Mouse (Mus musculus) gastrocnemius, postnatal 10 days (tissue): ENCODE measurements around the gene Mdga1. TPM values are rescaled to one million over a fixed set of nuclear protein-coding genes. Genes with fewer than 3 reads are reported as not detected.

Source experiments
- DNase-seq: peaks from one replicate; pipeline ENCODE4 v3.0.0; 2021; ENCODE audit warnings: mixed read lengths
- total RNA-seq, 2 experiments: library from RNA; stranded (reverse); gene quantifications; 2 replicates each; pipeline ENCODE4 v1.2.3; 2021

Gene Mdga1
- total RNA-seq, 2 experiments from 2014 or later, result 62.3 to 71.8 TPM

GRCm38 (mm10) chr17:29843419-29844162, 126.3 kb downstream of the Mdga1 start:
- DNase-seq, result no peak

GRCm38 (mm10) chr17:29841781-29842690, 127.9 kb downstream of the Mdga1 start:
- DNase-seq, result peak; percentile 63

GRCm38 (mm10) chr17:29838029-29838428, 131.9 kb downstream of the Mdga1 start:
- no peak for DNase-seq

- no peak for DNase-seq
These were observed 132.4 kb downstream of the Mdga1 start for GRCm38 (mm10) chr17:29837441-29837840.

- no peak for DNase-seq
These were observed 135.1 kb downstream of the Mdga1 start for GRCm38 (mm10) chr17:29834768-29835167.

- DNase-seq, result no peak
These were observed 135.6 kb downstream of the Mdga1 start for GRCm38 (mm10) chr17:29834333-29834732.

- DNase-seq, result no peak
These were observed 138.2 kb downstream of the Mdga1 start for GRCm38 (mm10) chr17:29831696-29832095.

GRCm38 (mm10) chr17:29829136-29829535, 140.8 kb downstream of the Mdga1 start:
- DNase-seq, result no peak

- no peak for DNase-seq
These were observed 142.3 kb downstream of the Mdga1 start for GRCm38 (mm10) chr17:29827602-29828001.

GRCm38 (mm10) chr17:29824512-29825120, 145.3 kb downstream of the Mdga1 start:
- no peak for DNase-seq

- no peak for DNase-seq
These were observed 145.7 kb downstream of the Mdga1 start for GRCm38 (mm10) chr17:29824208-29824509.

GRCm38 (mm10) chr17:29823439-29824207, 146.3 kb downstream of the Mdga1 start:
- peak; percentile 31 for DNase-seq

GRCm38 (mm10) chr17:29819608-29820007, 150.3 kb downstream of the Mdga1 start:
- no peak for DNase-seq

GRCm38 (mm10) chr17:29818989-29819388, 150.9 kb downstream of the Mdga1 start:
- no peak for DNase-seq

GRCm38 (mm10) chr17:29818264-29818945, 151.5 kb downstream of the Mdga1 start:
- no peak for DNase-seq

- no peak for DNase-seq
These were observed 155.1 kb downstream of the Mdga1 start for GRCm38 (mm10) chr17:29814758-29815157.

- DNase-seq, result no peak
These were observed 156.6 kb downstream of the Mdga1 start for GRCm38 (mm10) chr17:29813328-29813727.

- no peak for DNase-seq
These were observed 166.3 kb downstream of the Mdga1 start for GRCm38 (mm10) chr17:29803545-29803944.

GRCm38 (mm10) chr17:29801358-29801757, 168.5 kb downstream of the Mdga1 start:
- DNase-seq, result peak; percentile 89

- no peak for DNase-seq
These were observed 169.8 kb downstream of the Mdga1 start for GRCm38 (mm10) chr17:29800096-29800455.

GRCm38 (mm10) chr17:29799398-29800095, 170.3 kb downstream of the Mdga1 start:
- no peak for DNase-seq
